Comparison of ENCODE assay signal across 8 mouse cellular contexts in genomic region chr14:120478641-120479341, GRCm38 (mm10). TPM values are rescaled to one million over a fixed set of nuclear protein-coding genes. Genes with fewer than 3 reads are reported as not detected.
DNase-seq lines count a peak whose midpoint lies in the region; ATAC-seq and TF ChIP-seq lines count a peak whose summit lies in the region.

No protein-coding gene starts in this region.

- under 1% methylated on average over 60 of the region's 62 CpGs for WGBS in kidney, embryonic 15.5 days
- under 1% methylated on average over 62 of the region's 62 CpGs for WGBS in midbrain, embryonic 10.5 days

- peak overlapping the region; percentile 84 for H3K9ac ChIP-seq in kidney, embryonic 15.5 days

- intact Hi-C loops in gastrocnemius, adult 2 months (cut with DNase I) = loop anchor here (10.0 kb wide), 1 partner anchor 436 kb away; the partner anchor contains the start of gene Ipo5

- H3K4me2 ChIP-seq in kidney, embryonic 15.5 days = peak overlapping the region; percentile 86

- peaks cover 8% of the 10 kb centered on the region; the same call in 1 of the 2 replicates for H3K36me3 ChIP-seq in kidney, embryonic 15.5 days
- H3K36me3 ChIP-seq in midbrain, embryonic 10.5 days = peaks cover 14% of the 10 kb centered on the region

- peak overlapping the region; percentile 100 for H3K27ac ChIP-seq in gastrocnemius, adult 2 months
- peak overlapping the region; percentile 98 for H3K27ac ChIP-seq in kidney, embryonic 15.5 days
- H3K27ac ChIP-seq in midbrain, embryonic 10.5 days (replicated peaks) = peak overlapping the region; percentile 93

- no peak for TF ChIP-seq CTCF in gastrocnemius, adult 2 months (IDR thresholded peaks at IDR 0.05)

- H3K4me3 ChIP-seq in gastrocnemius, adult 2 months = peak overlapping the region; percentile 76
- peak overlapping the region; percentile 88 for H3K4me3 ChIP-seq in kidney, embryonic 15.5 days (replicated peaks)
- H3K4me3 ChIP-seq in midbrain, embryonic 10.5 days = peak overlapping the region; percentile 74

- peak; percentile 79 for DNase-seq in cerebellum, adult 11-12 months
- no peak for DNase-seq in cerebellum, postnatal 10 days
- DNase-seq in 3134 (ENCODE audit: extremely low read depth, insufficient read length, low spot score) = peak; percentile 68
- peak; percentile 19 to 25 for DNase-seq in adrenal gland, postnatal 4 days (ENCODE audit: low spot score in 2 of 2)
- DNase-seq in gastrocnemius, adult 2 months = no peak
- DNase-seq in midbrain, embryonic 10.5 days (ENCODE audit: low spot score) = peak; percentile 69
- peak; percentile 59 for DNase-seq in testis, postnatal 14 days (ENCODE audit: low spot score)

- H3K4me1 ChIP-seq in kidney, embryonic 15.5 days = peaks cover 23% of the 10 kb centered on the region
- peaks cover 32% of the 10 kb centered on the region for H3K4me1 ChIP-seq in midbrain, embryonic 10.5 days

- peak; percentile 19; the same call in 1 of the 2 replicates for ATAC-seq in kidney, embryonic 15.5 days (replicated peaks; ENCODE audit: low FRiP score)

- no peaks in the 10 kb centered on the region for H3K27me3 ChIP-seq in kidney, embryonic 15.5 days
- H3K27me3 ChIP-seq in midbrain, embryonic 10.5 days (ENCODE audit: low read depth, poor library complexity, severe bottlenecking) = no peaks in the 10 kb centered on the region

- H3K9me3 ChIP-seq in kidney, embryonic 15.5 days (replicated peaks) = no peaks in the 10 kb centered on the region
- H3K9me3 ChIP-seq in midbrain, embryonic 10.5 days (replicated peaks) = 0 out of 2 replicates have a peak, but pooled peaks cover 4% of the 10 kb centered on the region

RNA-seq across cellular contexts. Expression of gene Rap2a, which starts 0.5 kb away (rescaled TPM):
- 10 to 100 TPM; 24.3 to 28.5 TPM for total RNA-seq in adrenal gland, postnatal 4 days (2021)
- total RNA-seq in gastrocnemius, adult 2 months (2021) = 1 to 10 TPM; 3.2 to 3.8 TPM
- polyA plus RNA-seq in kidney, embryonic 15.5 days (2015; fragmentation: Nextera tagmentation; extraction: Ambion mirVana) = 14.6 and 16.2 TPM in 2 replicates
- polyA plus RNA-seq in midbrain, embryonic 10.5 days (2016; fragmentation: Nextera tagmentation; extraction: Ambion mirVana) = 7.8 and 11.3 TPM in 2 replicates

Comparison
In these comparisons a context has a peak if more than half of its experiments do, and no peak if none do; other contexts are left out.
1. DNase-seq: peak in cerebellum, adult 11-12 months (single experiment), 3134 (single experiment), adrenal gland, postnatal 4 days (2 of 2), midbrain, embryonic 10.5 days (single experiment) and testis, postnatal 14 days (single experiment); none in cerebellum, postnatal 10 days (0 of 2) and gastrocnemius, adult 2 months (single experiment).
2. RNA of gene Rap2a, which starts 0.5 kb away (total RNA-seq): 24.3 to 28.5 TPM in adrenal gland, postnatal 4 days; 3.2 to 3.8 TPM in gastrocnemius, adult 2 months; every median in the first group is over 4 times any median in the second.
3. Peak in every context shown above with its lines, with median percentiles within 50 percentile points of each other: H3K27ac ChIP-seq and H3K4me3 ChIP-seq.